Mouse (Mus musculus): ENCODE measurements at regions not wholly inside any gene's neighbourhood (a gene's known extent, or its start where the extent isn't known, plus 50 kb on each side); places are given as distances from the start of the nearest gene placed in this dataset.

DNA sequence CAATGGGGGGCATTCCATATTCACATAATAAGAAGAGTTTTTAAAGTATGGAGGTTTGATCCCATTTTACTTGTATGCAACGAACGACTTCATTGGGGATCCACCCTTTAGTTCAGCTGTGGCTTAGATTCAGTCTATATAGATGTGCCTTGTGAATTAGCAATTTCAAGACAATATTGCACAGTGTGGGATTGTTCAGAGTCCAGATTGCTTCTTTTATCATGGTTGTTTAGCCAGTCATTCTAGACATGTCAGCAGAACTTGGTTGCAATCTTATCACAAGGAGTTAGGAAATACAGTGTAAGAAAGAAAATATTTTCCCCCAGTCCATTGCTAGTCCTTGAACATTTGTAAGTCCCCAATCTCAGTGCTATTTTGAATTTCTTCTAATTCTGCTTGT is 312.0 kb upstream of the Pdzrn3 start:
- no peaks in the 10 kb centered on the region for H3K4me1 ChIP-seq (ENCODE audit: control insufficient read depth in 2 of 2, insufficient read depth in 2 of 2, low read length in 2 of 2, poor library complexity in 1 of 2)
- H3K9ac ChIP-seq (ENCODE audit: insufficient read depth, low read depth, low read length, poor library complexity, severe bottlenecking), result no peak overlapping the region
- no peak overlapping the region for H3K4me3 ChIP-seq (ENCODE audit: insufficient read depth in 1 of 2, low read depth in 1 of 2, low read length in 2 of 2, poor library complexity in 1 of 2, severe bottlenecking in 1 of 2)
- no peaks in the 10 kb centered on the region for H3K36me3 ChIP-seq (ENCODE audit: control insufficient read depth, insufficient read depth, low read length, poor library complexity, severe bottlenecking)
- H3K9me3 ChIP-seq (ENCODE audit: control insufficient read depth, insufficient read depth, low read depth, low read length), result no peaks in the 10 kb centered on the region
- H3K27ac ChIP-seq (ENCODE audit: insufficient read depth, low read depth, low read length, poor library complexity, severe bottlenecking), result no peak overlapping the region
- DNase-seq (ENCODE audit: low read depth, low spot score), result no peak
- no peak for TF ChIP-seq ZNF384 (IDR thresholded peaks at IDR 0.05; ENCODE audit: low read depth, low read length)
- no peak for TF ChIP-seq CHD2 (IDR thresholded peaks at IDR 0.05; ENCODE audit: low read depth, low read length)
- no peak for TF ChIP-seq ZC3H11A (IDR thresholded peaks at IDR 0.05; ENCODE audit: borderline replicate concordance, low read depth, low read length)
- TF ChIP-seq HCFC1 (IDR thresholded peaks at IDR 0.05; ENCODE audit: borderline replicate concordance, insufficient read depth, low read length), result no peak
- TF ChIP-seq MAFK (IDR thresholded peaks at IDR 0.05; ENCODE audit: insufficient read depth, low read depth, low read length), result no peak
- in situ Hi-C loops (cut with MboI; ENCODE audit: low sequenced_read_pairs in 2 of 2, unreplicated experiment in 2 of 2), result no loop called here

DNA sequence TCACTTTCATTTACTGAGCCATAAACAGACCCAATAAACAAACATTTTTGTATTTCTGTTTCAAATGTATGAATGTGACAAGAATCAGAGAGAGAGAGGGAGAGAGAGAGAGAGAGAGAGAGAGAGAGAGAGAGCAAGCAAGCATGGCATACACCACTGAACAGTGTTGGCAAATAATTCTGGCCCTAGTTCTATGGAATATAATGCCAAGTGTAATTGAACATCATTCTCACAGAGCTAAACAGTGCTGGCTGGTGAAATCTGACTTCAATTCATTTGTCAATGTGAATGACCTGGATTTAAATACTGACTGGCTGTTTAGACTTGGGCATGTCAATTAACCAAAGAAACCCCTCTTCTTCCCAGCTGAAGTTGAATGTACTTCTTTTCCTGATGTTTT is 308.9 kb upstream of the Pdzrn3 start:
- in situ Hi-C loops (cut with MboI; ENCODE audit: low sequenced_read_pairs in 2 of 2, unreplicated experiment in 2 of 2), result no loop called here
- no peak for DNase-seq (ENCODE audit: low read depth, low spot score)
- TF ChIP-seq CHD2 (IDR thresholded peaks at IDR 0.05; ENCODE audit: low read depth, low read length) (no peak), HCFC1 (IDR thresholded peaks at IDR 0.05; ENCODE audit: borderline replicate concordance, insufficient read depth, low read length) (no peak), MAFK (IDR thresholded peaks at IDR 0.05; ENCODE audit: insufficient read depth, low read depth, low read length) (no peak), ZNF384 (IDR thresholded peaks at IDR 0.05; ENCODE audit: low read depth, low read length) (no peak), ZC3H11A (IDR thresholded peaks at IDR 0.05; ENCODE audit: borderline replicate concordance, low read depth, low read length) (no peak)
- H3K27ac ChIP-seq (ENCODE audit: insufficient read depth, low read depth, low read length, poor library complexity, severe bottlenecking), result no peak overlapping the region
- H3K9ac ChIP-seq (ENCODE audit: insufficient read depth, low read depth, low read length, poor library complexity, severe bottlenecking), result no peak overlapping the region
- H3K4me3 ChIP-seq (ENCODE audit: insufficient read depth in 1 of 2, low read depth in 1 of 2, low read length in 2 of 2, poor library complexity in 1 of 2, severe bottlenecking in 1 of 2), result no peak overlapping the region
- no peaks in the 10 kb centered on the region for H3K9me3 ChIP-seq (ENCODE audit: control insufficient read depth, insufficient read depth, low read depth, low read length)
- no peaks in the 10 kb centered on the region for H3K4me1 ChIP-seq (ENCODE audit: control insufficient read depth in 2 of 2, insufficient read depth in 2 of 2, low read length in 2 of 2, poor library complexity in 1 of 2)
- H3K36me3 ChIP-seq (ENCODE audit: control insufficient read depth, insufficient read depth, low read length, poor library complexity, severe bottlenecking), result no peaks in the 10 kb centered on the region

DNA sequence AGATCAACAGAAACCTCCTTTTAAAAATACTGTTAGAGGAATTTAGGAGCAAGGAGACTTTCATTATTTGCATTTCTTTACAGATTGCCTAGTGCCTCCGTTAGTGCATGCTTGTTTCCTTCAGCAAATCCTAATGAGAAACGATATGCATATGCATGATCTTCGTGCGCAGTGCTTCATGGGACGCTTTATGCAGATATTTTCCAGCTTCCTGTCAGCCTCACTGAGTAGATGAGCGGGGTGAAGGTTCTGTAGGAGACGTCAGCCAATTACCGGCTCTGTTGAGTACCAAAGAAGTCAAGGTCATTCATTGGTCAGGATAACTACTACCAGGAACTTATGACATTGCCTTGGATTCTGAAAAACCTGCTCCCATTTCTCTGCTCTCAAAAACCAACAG is 308.0 kb upstream of the Pdzrn3 start:
- no peaks in the 10 kb centered on the region for H3K36me3 ChIP-seq (ENCODE audit: control insufficient read depth, insufficient read depth, low read length, poor library complexity, severe bottlenecking)
- no peaks in the 10 kb centered on the region for H3K4me1 ChIP-seq (ENCODE audit: control insufficient read depth in 2 of 2, insufficient read depth in 2 of 2, low read length in 2 of 2, poor library complexity in 1 of 2)
- H3K9ac ChIP-seq (ENCODE audit: insufficient read depth, low read depth, low read length, poor library complexity, severe bottlenecking), result no peak overlapping the region
- H3K4me3 ChIP-seq (ENCODE audit: insufficient read depth in 1 of 2, low read depth in 1 of 2, low read length in 2 of 2, poor library complexity in 1 of 2, severe bottlenecking in 1 of 2), result no peak overlapping the region
- TF ChIP-seq ZNF384 (IDR thresholded peaks at IDR 0.05; ENCODE audit: low read depth, low read length), result no peak
- no peak for TF ChIP-seq ZC3H11A (IDR thresholded peaks at IDR 0.05; ENCODE audit: borderline replicate concordance, low read depth, low read length)
- no peak for TF ChIP-seq CHD2 (IDR thresholded peaks at IDR 0.05; ENCODE audit: low read depth, low read length)
- no peak for TF ChIP-seq MAFK (IDR thresholded peaks at IDR 0.05; ENCODE audit: insufficient read depth, low read depth, low read length)
- no peak for TF ChIP-seq HCFC1 (IDR thresholded peaks at IDR 0.05; ENCODE audit: borderline replicate concordance, insufficient read depth, low read length)
- no peak overlapping the region for H3K27ac ChIP-seq (ENCODE audit: insufficient read depth, low read depth, low read length, poor library complexity, severe bottlenecking)
- H3K9me3 ChIP-seq (ENCODE audit: control insufficient read depth, insufficient read depth, low read depth, low read length), result no peaks in the 10 kb centered on the region
- no peak for DNase-seq (ENCODE audit: low read depth, low spot score)
- in situ Hi-C loops (cut with MboI; ENCODE audit: low sequenced_read_pairs in 2 of 2, unreplicated experiment in 2 of 2), result no loop called here

DNA sequence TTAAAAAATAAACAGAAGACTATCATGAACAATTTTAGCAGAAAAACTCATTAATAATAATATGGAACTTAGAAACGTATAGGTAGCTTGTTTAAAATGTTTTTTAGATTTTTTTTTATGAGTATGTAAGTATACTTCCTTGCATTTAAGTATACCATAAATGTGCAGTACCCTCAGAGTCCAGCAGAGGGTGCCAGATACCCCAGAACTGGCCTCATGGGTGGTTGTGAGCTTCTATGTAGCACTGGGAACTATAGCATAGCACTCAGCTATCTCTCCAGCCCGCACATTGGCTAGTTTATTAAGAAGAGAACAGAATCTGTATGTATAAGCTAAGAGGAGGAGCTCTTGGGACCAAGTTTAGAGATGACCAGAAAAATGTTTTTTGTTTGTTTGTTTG is 306.7 kb upstream of the Pdzrn3 start:
- peak; percentile 27 for DNase-seq (ENCODE audit: low read depth, low spot score)
- H3K9me3 ChIP-seq (ENCODE audit: control insufficient read depth, insufficient read depth, low read depth, low read length), result no peaks in the 10 kb centered on the region
- H3K36me3 ChIP-seq (ENCODE audit: control insufficient read depth, insufficient read depth, low read length, poor library complexity, severe bottlenecking), result no peaks in the 10 kb centered on the region
- H3K4me3 ChIP-seq (ENCODE audit: insufficient read depth in 1 of 2, low read depth in 1 of 2, low read length in 2 of 2, poor library complexity in 1 of 2, severe bottlenecking in 1 of 2), result no peak overlapping the region
- H3K4me1 ChIP-seq (ENCODE audit: control insufficient read depth in 2 of 2, insufficient read depth in 2 of 2, low read length in 2 of 2, poor library complexity in 1 of 2), result no peaks in the 10 kb centered on the region
- no peak overlapping the region for H3K9ac ChIP-seq (ENCODE audit: insufficient read depth, low read depth, low read length, poor library complexity, severe bottlenecking)
- no peak overlapping the region for H3K27ac ChIP-seq (ENCODE audit: insufficient read depth, low read depth, low read length, poor library complexity, severe bottlenecking)
- in situ Hi-C loops (cut with MboI; ENCODE audit: low sequenced_read_pairs in 2 of 2, unreplicated experiment in 2 of 2), result no loop called here
- no peak for TF ChIP-seq CHD2 (IDR thresholded peaks at IDR 0.05; ENCODE audit: low read depth, low read length)
- TF ChIP-seq ZNF384 (IDR thresholded peaks at IDR 0.05; ENCODE audit: low read depth, low read length), result no peak
- no peak for TF ChIP-seq MAFK (IDR thresholded peaks at IDR 0.05; ENCODE audit: insufficient read depth, low read depth, low read length)
- TF ChIP-seq HCFC1 (IDR thresholded peaks at IDR 0.05; ENCODE audit: borderline replicate concordance, insufficient read depth, low read length), result no peak

DNA sequence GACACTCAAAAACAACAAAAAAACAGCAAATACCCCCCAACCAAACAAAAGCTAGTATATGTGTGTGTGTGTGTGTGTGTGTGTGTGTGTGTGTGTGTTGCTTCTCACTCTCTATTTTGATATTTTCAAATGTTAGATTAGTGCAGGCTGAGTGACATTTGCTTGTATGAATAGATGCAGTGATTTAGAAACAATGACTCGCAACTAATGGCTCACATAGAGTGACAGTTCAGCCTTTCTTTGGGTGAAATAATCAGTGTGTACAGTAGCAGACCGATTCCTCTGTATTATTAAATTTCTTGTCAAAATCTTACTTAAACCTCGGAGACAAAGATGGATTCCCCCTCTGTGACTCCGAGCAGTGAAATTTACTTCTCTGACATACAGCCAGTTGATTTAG is 297.1 kb upstream of the Pdzrn3 start:
- H3K4me1 ChIP-seq (ENCODE audit: control insufficient read depth in 2 of 2, insufficient read depth in 2 of 2, low read length in 2 of 2, poor library complexity in 1 of 2), result peaks cover 0 to 3% of the 10 kb centered on the region in 2 experiments; a peak in 1 of 4 replicates
- H3K9ac ChIP-seq (ENCODE audit: insufficient read depth, low read depth, low read length, poor library complexity, severe bottlenecking), result no peak overlapping the region
- no peak overlapping the region for H3K27ac ChIP-seq (ENCODE audit: insufficient read depth, low read depth, low read length, poor library complexity, severe bottlenecking)
- no peak overlapping the region for H3K4me3 ChIP-seq (ENCODE audit: insufficient read depth in 1 of 2, low read depth in 1 of 2, low read length in 2 of 2, poor library complexity in 1 of 2, severe bottlenecking in 1 of 2)
- H3K9me3 ChIP-seq (ENCODE audit: control insufficient read depth, insufficient read depth, low read depth, low read length), result no peaks in the 10 kb centered on the region
- TF ChIP-seq ZNF384 (IDR thresholded peaks at IDR 0.05; ENCODE audit: low read depth, low read length) (no peak), MAFK (IDR thresholded peaks at IDR 0.05; ENCODE audit: insufficient read depth, low read depth, low read length) (no peak), HCFC1 (IDR thresholded peaks at IDR 0.05; ENCODE audit: borderline replicate concordance, insufficient read depth, low read length) (no peak), ZC3H11A (IDR thresholded peaks at IDR 0.05; ENCODE audit: borderline replicate concordance, low read depth, low read length) (no peak), CHD2 (IDR thresholded peaks at IDR 0.05; ENCODE audit: low read depth, low read length) (no peak)
- no peak for DNase-seq (ENCODE audit: low read depth, low spot score)
- in situ Hi-C loops (cut with MboI; ENCODE audit: low sequenced_read_pairs in 2 of 2, unreplicated experiment in 2 of 2), result no loop called here
- H3K36me3 ChIP-seq (ENCODE audit: control insufficient read depth, insufficient read depth, low read length, poor library complexity, severe bottlenecking), result no peaks in the 10 kb centered on the region

Data from ES-E14 (cell line).